Mouse (Mus musculus) cerebellum, adult 11-12 months (tissue): ENCODE data around the gene Ddost.

ENCODE experiments used
- DNase-seq: peaks from one replicate; pipeline ENCODE4 v3.0.0; 2022

Gene Ddost

DNA sequence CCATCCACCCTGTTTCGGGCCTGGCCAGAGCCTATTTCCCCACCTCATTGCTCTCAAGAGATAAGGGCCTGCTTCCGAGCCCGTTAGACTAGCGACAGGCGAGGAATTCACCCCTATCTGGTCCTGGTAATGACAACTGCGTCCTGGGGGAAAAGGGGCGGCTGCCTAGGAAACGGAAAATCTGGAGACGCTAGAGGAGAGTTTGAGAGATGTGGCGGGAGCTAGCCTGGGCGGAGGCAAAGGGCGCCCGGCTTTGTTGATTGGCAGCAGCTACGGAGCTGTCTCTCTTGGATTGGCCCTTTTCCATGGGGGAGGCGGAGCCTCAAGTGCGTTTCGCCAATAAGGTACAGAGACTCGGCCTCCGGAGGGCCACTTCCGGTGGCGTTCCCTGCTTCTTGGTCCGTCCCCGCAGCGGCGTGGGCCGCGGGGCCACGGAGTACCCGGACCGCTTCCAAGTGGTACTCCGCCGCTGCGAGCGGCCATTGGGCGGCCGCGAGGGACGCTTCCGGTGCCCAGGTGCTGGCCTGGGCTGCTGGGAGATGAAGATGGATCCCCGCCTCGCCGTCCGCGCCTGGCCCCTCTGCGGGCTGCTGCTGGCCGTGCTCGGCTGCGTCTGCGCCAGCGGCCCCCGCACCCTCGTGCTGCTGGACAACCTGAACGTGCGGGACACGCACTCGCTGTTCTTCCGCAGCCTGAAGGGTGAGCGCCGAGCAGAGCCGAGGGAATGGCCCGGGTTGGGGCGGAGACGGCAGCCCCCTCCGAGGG lies at the start of gene Ddost:
Gene Ddost (plus strand): TSS at position 391 of the 765 bp plus-strand sequence.
- peak; percentile 99 for DNase-seq

DNA sequence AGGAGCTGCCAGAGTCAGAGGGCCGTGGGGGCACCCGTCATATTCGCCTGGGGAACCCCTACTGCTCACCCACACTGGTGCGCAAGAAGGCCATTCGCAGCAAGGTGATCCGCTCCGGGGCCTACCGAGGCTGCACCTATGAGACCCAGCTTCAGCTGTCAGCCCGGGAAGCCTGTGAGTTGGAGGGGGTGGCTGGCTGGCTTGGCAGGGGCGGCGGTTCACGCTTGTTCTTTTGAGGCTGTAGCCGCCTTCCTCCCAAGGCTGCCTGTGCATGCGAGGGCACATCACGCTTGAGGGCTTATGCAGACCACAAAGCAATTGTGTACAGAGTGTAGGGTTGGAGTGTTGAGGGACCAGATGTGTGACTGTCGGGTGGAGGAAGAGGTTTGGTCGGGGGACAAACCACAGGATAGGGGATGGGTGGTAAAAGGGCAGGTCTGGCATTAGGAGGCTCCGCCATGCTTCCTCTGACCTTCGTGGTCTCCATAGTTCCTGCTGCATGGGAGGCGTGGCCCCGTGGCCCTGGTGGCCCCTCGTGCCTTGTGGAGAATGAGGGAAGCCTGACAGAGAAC lies 47.3 kb upstream of the Ddost start:
- no peak for DNase-seq

DNA sequence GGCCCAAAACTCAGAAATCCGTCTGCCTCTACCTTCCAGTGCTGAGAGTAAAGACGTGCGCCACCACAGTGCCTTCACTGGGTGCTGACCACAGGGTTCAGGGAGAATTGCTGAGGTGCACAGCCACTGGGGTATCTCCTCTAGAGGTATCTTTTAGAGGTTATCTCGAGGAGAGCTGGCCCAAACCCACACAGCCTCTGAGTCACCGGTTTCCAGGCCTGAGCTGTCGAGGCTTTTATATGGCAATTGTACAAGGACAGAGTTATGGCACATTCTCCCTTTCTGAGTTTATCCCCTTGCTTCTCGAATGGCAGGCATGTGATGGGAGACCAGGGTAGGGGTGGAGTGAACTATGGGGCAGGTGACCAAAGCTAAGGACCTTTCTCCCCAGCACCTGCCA lies 45.9 kb upstream of the Ddost start:
- DNase-seq, result no peak

DNA sequence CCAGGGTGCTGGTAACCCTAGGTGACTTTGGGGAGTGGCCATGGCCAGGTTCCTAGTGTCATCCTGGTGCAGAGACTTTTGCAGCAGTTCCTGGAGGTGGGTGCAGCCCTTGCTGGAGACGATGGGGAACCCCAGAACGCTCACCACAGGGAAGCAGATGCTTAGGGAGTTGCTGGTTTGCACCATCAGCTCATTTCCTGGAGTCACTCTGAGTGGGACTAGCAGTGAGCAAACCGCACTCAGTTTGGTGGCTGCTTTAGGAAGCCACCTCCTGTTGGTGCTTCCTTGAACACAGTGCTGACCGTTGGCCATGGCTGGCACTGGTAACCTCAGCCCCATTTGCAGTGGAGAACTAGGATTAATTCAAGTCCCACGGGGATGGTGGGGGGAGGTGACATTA lies 45.0 kb upstream of the Ddost start:
- DNase-seq, result no peak

DNA sequence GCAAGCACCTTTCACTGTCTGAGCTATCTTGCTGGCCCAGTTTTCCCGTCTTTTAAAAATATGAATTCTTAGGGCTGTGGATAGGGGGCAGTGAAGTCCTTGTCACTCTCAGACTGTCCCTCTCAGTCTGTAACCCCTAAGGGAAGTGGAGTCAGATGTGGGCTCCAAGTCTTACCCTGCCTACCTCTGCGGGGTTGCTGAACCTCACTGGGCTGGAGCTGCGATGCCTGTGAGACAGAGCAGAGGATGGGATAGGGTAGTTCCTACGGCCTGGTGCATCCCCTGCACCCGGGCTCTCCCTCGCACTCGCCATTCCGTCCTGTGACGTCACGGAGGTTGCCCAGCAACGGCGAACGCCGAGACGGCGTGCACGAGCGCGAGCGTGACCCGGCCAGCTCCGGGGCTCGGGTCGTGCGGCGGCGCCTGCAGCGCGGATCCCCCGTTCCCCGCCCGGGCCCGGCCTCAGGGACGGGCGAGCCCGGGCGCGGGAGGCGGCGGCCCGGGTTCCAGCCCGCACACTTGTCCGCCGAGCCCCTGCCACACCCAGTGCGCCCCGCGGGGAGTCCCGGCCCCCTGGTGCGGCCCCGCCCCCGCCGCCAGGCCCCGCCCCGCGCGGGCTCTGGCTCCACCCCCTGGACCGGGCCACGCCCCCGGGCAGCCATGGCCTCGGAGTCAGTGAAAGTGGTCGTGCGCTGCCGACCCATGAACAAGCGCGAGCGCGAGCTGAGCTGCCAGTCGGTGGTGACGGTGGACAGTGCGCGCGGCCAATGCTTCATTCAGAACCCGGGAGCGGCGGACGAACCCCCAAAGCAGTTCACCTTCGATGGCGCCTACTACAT lies 42.5 kb upstream of the Ddost start:
- peak; percentile 76 for DNase-seq

DNA sequence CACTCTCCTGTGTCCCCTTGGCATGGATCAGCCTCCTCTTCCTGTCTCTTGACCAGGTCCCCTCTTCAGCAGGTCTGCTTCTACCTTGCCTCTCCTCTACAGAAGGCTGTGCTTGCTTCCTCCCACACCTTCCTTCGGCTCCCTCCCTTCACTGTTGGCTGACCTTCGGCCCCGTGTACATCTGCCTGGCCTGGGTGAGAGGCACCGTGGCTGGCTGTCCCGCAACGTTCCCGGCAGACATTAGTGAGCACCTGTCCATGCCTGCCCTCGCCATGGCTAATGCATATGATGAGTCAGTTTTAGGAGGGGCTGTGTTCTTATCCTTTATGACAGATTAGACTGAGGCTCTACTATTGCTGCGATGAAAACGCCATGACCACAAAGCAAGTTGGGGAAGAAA lies 36.7 kb upstream of the Ddost start:
- DNase-seq, result no peak

DNA sequence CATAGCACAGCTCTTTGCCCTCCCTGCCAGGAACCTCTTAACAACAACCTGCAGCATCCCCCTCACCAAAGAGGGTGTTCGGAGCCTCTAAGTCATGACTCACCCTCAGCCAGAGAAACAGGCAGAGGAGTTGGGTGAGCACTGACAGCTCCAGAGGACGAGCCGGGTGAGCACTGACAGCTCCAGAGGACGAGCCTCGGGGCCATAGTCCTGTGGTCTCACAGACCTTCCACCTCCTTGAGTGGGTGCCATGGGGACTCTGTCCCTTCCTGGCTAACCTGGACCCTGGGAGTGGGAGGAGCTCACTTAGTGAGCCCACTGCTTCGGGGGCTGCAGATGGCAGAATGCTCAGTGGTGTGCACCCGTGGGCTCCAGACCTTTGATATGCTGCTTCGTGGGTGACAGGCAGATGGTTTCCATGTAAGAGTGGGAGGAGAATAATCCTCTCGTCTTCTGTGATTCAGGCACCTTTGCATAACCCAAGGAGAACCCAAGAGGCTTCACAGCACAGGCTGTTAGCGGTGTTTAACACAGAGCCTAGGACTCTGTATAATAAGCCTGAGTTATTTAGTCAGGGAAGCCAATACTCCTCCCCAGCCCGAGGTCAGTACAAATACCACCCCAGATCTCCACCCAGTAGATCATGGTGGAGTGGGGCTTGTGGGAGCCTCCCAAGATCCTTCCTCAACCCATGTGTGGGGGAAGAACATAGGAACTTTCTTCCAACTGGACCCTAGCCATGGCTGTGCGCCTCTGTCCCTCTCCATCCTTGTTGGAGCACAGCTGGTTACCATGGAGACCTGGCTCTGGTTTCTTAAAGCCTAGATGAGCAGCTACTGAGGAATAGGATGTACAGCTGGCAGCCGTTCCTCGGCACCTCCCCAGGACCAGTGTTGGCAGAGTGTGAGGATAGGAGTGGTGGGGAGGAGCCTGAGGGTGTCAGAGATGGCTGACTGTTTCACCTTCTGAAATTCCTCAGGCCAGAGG lies 32.2 kb upstream of the Ddost start:
- DNase-seq, result no peak

DNA sequence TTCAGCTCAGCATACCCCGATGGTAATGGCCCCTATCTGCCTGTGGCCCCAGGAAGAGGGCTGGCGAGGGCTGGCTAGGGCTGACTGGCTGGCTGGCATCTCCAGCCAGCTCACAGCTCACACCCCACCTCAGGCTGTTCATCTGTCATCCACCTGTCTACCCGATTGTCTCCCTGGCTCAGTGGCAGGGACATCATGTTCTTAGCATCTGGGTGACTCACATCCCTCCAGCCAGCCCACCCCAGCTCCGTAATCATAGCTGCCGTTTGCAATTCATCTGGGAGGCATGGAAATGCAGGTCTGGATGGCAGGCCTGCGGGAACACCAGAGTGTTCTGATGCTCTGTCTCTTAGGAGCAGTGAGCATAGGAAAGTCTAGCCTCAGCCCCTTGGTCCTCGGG lies 26.2 kb upstream of the Ddost start:
- no peak for DNase-seq

DNA sequence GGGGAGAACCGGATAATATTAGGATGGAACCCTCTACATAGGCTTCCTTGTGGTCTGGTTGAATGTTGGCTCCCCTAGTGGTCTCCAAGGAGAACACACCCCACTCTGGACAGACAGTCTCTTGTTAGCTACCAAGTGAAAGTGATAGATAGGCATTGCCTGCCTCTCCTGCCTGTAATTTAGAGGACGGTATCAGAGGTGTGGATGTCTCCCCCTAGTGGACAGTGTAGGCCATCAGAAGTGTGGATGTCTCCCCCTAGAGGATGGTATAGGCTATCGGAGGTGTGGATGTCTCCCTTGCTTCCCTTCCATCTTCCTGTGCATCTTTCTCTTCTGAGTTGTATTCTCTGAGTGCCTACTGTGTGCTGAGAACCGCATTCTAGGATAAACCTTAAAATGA lies 21.7 kb upstream of the Ddost start:
- DNase-seq, result peak; percentile 60

DNA sequence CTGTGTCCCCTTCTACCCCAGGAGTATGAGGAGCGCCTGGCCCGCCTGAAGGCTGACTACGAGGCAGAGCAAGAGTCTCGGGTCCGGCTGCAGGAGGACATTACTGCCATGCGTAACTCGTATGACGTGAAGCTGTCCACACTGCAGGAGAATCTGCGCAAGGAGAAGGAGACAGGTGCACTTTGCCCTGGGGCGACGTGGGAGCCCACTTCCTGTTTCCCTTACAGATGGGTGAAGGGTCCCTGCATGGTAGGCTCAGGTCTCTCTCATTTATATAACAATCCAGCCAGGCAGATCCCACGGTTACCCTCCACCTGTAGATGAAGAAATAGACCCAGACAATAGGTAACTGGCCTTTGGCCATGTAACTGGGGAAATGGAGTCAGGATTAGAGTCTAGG lies 18.1 kb upstream of the Ddost start:
- DNase-seq, result no peak

DNA sequence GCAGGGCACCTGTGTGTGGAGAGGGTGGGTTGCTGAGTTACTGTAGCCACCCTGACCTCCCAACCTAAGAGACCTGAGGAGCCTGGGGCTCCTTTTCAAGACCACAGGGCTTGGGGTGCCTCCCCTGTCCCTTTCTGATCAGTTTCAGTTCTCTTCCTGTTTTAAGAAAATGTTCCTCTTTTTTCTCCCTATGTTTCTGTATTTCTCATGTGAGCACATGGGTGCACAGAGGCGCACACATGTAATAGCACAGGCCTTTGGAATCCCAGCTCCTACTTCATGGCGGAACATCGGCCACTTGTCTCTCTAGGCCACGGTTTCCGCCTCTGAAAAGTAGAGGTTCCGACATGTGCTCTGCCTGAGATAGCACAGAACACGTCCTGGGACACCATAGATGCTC lies 15.8 kb upstream of the Ddost start:
- no peak for DNase-seq

DNA sequence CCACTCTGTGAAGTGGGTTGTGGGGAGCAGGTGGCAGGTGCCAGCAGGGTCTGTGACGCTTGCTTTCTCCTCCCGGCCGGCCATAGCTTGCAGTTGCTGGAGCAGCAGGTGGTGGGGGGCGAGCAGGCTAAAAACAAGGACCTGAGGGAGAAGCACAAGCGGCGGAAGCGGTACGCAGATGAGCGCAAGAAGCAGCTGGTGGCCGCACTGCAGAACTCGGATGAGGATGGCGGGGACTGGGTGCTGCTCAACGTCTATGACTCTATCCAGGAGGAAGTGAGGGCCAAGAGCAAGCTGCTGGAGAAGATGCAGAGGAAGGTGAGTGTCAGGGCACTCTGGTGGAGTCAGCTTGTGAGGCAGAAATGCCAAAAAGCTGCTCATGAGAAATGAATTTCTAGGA lies 12.5 kb upstream of the Ddost start:
- no peak for DNase-seq

DNA sequence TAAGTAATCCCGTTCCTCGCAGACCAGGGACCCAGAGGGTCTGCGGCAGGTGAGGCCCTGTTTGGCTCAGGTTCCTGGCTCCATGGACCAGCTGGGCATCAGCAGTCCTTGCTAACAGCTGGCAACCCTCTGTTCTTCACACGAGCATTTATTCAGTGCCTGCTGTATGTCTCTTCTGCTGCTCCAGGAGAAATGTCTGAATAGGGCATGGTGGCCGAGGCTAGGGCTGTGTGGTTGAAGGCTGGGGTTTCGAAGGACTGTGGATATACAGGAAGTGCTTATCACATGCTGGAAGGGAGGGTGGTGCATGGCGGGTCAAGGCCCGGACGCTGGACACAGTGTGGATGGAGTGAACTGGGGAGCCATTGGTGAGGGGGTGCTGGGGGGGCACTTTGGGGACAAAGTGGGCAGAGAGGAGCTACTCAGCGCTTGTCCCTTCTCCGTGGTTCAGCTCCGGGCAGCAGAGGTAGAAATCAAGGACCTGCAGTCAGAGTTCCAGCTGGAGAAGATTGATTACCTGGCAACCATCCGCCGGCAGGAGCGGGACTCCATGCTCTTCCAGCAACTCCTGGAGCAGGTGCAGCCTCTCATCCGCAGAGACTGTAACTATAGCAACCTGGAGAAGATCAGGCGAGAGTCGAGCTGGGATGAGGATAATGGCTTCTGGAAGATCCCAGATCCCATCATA lies 11.1 kb upstream of the Ddost start:
- DNase-seq, result no peak

DNA sequence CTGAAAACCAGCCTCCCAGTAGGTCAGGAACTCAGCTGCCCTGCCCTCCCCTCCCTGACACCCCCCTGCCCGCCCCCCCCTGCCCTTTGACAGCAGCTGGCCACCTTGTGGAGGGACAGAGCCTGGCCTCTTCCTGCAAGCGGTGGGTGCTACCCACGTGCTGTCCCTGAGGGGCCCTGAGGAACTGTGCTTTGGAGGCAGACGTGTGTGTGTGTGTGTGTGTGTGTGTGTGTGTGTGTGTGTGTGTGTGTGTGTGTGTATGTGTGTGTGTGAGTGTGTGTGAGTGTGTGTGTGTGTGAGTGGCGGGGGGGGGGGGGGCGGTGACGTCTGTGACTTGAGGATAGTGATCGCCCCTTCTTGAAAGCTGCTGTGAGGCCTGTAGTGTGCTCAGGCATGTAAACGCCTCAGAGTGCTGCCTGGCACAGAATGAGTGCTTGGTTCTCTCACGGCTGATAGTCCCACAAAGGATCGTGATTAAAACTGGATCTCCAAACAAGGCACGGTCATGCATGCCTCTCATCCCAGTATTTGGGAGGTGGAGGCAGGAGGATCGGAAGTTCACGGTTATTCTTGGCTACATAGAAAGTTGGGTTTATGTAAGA lies 10.5 kb upstream of the Ddost start:
- no peak for DNase-seq

DNA sequence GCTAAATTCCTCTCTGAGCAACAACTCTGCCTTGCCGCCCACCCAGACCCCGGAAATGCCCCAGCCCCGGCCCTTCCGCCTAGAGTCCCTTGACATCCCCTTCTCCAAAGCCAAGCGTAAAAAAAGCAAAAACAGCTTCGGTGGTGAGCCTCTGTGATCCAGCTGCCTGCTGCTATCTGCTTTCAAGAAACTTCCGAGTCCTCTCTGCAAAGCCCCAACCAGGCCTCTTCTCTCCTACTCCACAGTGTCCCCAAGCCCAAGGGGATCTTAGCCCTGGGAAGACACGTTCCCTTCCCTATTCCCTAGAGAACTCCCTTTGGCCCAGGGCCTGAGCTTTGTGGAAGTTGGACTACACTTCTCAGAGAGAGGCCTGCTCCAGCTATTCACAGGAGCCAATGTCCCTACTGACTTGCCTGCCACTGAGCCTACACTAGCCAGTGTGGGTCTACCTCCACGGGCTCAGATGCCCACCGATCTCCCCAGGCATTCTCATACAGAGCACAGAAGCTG lies 3.2 kb upstream of the Ddost start:
- DNase-seq, result no peak

DNA sequence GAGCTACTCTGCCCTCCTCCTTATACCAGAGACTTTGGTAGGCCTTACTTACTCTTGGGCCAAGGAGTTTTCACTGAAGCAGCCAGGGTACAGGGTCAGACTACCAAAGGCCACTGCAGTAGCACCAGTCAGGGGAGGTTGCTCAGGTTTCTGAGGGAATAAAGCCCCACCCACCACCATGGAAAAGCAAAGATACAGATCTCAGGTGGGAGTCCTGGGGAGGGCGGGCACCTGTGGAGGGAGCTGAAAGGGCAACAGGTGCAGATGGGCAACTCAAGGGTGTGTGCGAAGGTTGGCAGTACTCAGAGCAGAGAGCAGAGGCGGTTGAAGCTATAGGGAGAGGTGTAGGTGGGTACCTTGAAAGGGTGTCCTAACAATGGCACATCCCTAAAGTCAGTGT lies 1.5 kb upstream of the Ddost start:
- peak; percentile 34 for DNase-seq

DNA sequence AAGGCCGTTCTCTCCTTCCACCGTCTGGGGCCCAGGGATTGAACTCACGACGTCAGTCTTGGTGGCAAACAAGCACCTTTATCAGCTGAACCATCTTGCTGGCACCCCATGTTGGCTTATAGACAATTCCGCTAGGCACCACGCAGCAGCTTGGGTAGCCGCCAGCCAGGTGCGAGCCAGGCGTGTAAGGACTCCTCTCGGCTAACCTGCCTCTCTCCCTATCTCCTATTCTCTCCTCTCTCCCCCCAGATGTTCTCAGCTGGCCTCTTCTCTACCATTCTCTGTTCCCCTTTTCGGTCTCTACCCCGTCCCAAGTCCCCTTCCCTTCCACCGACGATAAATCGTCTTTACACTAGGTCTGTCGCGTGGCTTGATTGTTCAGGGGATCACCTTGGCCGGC lies 788 bp upstream of the Ddost start:
- peak; percentile 54 for DNase-seq

DNA sequence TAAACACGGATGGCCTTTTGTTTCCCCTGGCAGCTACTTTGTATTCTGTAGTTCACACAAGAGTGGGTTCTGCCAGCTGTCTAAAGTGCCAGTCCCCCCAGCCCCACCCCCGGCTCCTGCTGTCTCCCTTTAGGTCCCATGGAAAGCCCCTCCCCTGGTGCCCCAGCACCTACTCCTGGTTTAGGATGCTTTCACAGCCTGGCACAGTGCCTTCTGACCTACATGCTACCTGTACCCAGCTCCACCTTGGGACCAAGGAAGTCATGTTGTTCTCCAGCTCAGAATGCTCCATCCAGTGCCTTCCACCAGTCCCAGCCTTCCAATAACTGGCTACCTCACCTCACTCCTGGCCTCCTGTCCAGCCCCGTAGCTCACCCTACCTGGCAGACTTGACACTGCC lies 2.5 kb downstream of the Ddost start:
- peak; percentile 25 for DNase-seq

DNA sequence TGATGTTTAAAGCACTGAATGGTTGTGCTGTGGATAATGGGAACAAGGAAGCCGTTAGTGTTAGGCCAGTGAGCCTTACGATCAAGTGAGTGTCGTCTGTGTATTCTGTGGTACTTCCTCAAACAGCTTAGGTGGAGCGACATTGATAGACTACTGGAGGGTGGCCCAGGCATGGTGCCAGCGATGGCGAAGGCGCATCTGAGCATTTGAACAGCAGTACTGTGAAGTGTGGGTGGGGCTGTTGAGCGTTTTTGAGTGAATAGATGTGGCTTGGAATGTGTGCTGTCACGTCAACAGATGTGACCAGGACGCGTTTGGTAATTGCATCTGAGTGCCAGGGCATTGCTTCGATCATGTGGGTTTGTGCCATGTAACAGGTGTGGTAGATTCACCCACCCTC lies 3.2 kb downstream of the Ddost start:
- DNase-seq, result peak; percentile 37

DNA sequence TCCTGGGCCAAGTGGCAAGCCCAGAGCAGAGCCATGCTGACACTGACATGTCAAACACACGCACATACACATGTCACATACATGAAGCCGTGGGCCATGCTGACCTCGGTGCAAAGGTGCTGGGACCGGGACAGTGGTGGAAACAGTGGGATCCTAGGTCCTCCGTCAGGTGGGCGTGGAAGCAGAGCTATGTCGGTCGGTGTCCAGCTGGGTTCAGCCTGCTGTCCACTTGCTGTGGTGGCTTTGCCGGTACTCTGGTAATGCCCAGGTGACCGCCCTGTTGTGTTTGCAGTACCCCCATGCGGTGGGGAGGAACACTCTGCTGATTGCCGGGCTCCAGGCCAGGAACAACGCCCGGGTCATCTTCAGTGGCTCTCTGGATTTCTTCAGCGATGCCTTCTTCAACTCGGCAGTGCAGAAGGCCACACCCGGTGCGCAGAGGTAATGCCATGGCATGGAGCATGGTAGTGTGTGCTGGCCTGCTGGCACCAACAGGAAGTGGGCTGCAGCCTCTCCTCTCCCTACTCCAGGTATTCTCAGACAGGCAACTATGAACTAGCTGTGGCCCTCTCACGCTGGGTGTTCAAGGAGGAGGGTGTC lies 5.9 kb downstream of the Ddost start:
- peak; percentile 21 for DNase-seq

DNA sequence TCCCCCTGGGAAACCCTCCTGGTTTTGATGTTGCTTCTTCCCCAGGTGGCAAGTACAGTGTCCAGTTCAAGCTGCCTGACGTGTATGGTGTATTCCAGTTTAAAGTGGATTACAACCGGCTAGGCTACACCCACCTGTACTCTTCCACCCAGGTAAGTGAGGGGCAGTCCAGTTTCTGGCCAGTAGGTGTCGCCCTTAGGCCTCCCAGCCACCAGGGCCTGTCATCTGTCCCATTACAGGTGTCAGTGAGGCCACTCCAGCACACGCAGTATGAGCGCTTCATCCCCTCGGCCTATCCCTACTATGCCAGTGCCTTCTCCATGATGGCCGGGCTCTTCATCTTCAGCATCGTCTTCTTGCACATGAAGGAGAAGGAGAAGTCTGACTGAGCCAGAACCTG lies 7.1 kb downstream of the Ddost start:
- DNase-seq, result peak; percentile 63
